Mouse (Mus musculus) gastrocnemius, adult 8-10 months (tissue): ENCODE data around the gene Ppfia2. TPM values are rescaled to one million over a fixed set of nuclear protein-coding genes. Genes with fewer than 3 reads are reported as not detected.

ENCODE experiments used
- DNase-seq, 2 experiments: peaks; one replicate each; pipeline ENCODE4 v3.0.0; 2022; ENCODE audit warnings: low spot score in 2 of 2
- total RNA-seq, 4 experiments: library from RNA; stranded (reverse); gene quantifications; 2 replicates each; pipeline ENCODE4 v1.2.4; 2022

Gene Ppfia2
- total RNA-seq, 4 experiments from 2014 or later = 0.07 to 0.22 (median 0.13) TPM; not detected in 1

DNA sequence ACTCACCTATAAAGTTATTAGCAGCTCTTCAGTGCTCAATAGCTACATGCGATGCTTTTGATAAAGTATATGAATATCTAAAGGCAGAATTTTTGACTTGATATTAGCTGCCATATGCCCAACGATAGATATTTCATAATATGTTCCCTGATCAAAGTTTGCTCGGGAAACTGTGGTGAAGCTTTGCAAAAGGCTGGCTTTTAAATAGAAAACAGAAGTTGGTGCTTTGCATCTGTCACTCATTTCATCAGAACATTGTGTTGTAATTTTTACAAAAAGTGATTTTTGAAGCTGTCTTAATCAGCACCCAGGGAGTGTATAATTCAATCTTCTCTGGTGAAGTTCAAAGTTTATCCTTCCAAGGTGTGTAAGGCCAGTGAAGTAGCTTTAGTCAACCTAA is 195.1 kb downstream of the Ppfia2 start:
- no peak for DNase-seq

DNA sequence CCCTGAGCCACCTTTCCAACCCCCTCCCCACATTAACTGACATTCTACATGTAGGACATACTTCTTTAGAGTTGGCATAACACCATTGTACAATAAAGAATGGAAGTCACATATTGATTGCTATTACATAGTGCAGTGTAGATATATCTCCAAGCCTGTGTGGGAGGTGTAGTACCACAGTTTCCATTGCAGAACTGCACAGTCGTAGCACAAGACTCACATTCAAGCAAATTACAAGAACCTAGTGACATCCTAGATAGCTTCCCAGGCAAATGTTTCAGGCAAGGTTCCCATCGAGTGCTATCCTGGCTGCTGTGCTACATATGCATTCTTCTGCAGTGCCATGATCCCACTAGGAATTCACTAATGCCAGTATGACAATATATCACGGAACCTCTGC is 200.0 kb downstream of the Ppfia2 start:
- no peak for DNase-seq

DNA sequence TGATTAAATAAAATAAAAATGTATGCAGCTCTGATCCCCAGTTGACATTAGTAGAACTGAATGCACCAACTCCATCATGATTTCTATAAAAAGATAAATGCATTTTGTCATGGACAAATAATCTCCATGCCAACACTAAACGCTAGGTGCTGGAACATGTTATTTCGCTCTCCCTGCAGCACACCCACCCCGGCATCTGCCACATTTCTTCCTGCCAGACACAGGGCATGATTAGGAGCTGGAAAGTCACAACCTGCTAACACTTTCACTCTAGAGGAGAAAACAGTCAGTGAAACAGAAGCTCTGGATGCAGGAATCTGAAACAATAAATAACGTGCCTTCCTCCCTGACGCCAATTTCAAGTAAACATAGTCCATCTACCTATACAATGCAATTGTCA is 211.3 kb downstream of the Ppfia2 start:
- no peak for DNase-seq

DNA sequence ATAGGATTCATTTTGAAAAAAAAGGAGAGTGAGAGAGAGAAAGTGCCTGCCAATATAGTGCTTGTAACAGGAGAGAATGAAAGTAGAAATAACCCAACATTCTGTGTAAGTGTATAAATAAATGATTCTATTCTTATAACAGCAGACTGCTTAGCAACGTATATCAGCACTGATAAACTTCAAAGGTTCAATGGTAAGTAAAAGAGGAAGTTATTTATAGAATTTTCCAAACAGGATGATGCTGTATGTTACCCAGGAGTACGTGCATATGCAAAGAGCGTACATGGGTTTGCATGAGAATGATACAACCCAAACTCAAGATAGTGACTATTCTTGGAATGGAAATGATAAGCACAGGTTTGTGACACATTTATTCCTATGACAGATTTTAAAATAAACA is 215.4 kb downstream of the Ppfia2 start:
- DNase-seq = no peak

DNA sequence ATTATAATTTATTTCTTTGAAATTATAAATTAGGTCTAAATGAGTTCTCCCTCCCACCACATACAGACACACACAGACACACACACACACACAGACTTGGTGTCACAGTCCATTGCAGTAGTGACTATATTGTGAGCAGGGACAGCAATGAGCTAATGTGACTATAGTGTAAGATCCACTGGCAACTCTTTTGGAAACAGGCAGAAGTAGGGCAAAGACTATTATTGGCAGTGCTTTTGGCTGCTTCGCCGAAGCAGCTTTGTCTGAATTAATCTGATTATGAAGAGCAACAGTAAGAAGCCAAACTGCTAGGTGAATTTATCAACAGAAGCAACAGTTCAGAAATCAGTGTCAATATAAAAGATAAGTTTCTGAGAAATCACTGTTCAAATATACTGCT is 249.8 kb downstream of the Ppfia2 start:
- DNase-seq = no peak

DNA sequence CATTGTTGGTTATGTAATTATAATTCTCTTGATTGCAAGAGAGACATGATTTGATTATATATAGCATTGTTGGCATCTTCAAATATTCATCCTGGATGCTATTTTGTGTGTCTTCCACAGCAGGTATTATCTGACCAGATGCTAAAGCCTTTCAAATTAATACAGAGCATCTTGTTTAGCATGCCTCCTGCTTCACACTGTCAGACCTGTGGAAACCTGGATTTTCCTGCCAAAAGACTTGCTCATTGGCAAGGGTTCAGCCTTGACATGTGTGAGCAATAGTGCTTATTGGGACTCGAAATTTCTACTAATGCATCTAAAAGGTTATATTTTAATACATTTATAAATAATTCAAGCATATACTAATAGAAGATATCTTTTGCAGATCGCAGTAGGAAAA is 262.1 kb downstream of the Ppfia2 start:
- DNase-seq = no peak

DNA sequence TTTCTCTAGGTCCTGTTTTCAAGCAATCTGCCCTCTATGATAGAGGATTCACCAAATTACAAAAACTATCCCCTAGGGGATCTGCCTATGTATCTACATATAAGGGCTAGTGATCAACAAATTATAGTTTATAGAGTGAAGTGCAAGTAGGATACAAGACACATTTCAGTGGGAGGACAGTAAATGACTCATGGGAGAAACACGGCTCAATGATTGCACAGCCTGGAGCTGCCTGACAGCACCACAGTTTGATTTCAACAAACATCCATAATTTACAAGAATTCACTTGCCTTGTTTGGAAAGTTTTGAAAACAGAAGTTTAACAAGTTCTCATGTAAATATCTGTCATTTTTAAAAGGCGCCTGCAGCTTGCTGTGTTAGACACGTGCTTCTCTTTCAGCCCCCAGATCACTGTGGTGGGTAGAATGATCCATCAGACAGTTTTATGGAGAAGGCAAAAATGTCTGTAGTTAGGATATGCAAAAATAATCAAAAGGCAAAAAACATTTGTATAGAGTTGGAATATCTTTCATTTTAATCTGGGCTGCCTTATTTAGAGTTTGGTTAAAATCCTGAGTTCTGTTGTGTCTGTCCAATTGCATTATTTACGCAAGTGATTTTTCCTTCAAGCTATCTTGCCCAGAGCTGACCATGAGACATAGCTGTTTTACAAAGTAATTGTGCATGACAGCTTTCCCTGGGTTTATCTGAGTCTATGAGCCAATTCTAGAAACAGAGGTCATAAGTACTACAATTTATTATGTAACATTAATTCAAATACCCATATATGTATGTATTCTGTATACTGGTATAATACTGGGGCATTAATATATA is 266.3 kb downstream of the Ppfia2 start:
- DNase-seq = no peak

DNA sequence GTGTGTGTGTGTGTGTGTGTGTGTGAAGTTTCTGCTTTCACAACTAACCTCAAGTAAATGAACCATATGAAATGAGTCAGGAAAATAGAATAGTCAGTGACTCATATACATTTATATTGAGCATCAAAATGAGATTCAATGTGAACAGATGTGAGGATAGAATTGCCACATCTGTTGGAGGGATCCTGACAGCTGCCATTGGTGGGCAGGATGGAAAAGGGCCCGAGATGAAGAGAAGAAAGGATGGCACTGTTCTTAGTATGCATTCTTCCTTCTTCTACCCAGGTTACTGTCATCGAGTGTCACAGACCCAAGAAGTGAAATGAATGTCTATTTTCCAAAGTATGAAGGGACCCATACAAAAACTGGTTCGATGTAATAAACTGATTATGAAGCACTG is 268.1 kb downstream of the Ppfia2 start:
- DNase-seq = no peak

DNA sequence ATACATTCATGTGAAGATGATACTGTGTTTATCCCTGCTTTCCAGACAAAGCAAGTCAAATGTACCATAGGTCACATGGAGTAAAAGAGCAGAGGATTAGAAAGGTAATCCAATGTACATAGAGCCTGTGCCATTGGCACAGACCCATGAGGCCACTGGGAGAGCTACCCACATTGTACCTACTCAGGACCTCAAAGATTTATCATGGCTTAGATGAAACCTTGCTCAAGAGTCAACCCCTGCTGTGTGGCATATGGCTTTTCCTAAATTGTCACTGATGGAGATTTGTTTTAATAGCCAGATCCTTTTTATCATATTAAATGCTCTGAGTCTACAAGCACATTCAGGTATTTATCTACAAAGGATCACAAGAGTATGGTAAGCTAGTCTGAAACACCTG is 274.8 kb downstream of the Ppfia2 start:
- DNase-seq = no peak

DNA sequence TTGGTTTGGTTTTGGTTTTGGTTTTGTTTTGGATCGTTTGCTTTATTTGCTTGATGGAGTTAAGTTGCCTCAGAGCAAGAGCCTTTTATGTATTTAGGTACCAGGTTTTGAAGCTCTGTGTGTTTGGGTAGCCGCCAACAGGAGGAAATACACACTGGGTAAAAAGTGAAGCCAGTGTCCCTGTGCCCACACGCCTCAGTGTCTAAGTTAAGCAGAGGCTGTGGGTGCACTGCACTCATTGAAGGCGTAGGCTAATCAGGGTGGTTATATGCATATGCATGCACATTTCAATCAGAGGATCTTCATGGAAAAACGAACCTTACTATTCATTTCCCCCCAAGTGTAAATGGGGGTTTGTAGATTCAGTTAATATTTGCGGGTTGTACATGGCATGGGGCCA is 290.9 kb downstream of the Ppfia2 start:
- no peak for DNase-seq

DNA sequence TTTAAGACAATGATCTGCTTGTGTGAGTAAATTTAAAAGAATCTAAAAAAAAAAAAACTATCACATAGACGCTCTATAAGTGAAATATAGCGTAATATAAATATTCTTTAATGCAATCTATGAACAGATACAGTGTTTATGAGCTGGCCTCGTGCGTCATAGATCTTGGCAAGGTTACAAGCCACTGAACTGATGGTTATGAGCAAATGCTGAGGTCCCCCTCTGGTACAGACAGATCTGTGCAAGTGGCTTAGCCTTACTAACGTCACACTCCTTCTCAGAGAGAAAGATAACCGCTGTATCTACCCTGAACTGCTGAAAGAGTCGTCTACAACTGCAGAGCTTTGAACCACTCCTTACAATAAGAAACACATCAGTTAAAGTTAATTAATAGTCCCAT is 293.6 kb downstream of the Ppfia2 start:
- DNase-seq = no peak

DNA sequence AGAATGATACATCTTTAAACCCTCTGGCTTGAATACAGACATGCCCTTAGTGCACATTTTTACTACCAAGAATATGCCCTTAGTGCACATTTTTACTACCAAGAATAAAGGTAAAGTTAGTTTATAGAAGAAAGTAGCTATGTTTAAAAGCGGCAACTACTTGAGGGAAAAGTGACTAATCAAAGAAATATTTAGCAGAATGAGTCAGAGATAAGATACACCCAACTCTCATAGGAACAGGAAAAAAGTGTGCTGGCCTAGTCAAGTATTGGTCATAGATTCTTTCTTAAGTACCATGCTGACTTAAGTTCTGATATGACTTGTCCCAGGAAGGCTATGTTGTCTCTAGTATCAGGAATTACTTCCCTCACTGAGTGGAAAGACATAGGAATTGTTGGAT is 305.4 kb downstream of the Ppfia2 start:
- DNase-seq = no peak

DNA sequence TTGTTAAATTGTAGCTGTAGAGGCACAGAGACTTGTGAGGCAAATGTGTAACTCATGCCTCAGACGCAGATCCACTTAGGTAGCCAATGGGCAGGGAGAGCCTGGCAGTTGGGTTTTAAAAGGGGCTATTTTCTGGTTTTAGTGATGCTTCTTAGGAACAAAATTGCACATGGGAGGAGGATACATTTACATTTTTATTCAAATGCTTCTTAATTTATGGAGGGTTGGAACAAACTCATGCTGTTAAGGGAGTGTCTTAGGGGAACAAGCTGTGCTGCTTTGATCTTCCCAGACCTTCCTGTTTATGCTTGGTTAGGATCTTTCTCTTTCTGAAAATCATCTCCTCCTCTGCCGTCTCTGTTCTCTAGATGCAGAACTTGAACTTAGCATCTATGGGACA is 345.3 kb downstream of the Ppfia2 start:
- DNase-seq = no peak

DNA sequence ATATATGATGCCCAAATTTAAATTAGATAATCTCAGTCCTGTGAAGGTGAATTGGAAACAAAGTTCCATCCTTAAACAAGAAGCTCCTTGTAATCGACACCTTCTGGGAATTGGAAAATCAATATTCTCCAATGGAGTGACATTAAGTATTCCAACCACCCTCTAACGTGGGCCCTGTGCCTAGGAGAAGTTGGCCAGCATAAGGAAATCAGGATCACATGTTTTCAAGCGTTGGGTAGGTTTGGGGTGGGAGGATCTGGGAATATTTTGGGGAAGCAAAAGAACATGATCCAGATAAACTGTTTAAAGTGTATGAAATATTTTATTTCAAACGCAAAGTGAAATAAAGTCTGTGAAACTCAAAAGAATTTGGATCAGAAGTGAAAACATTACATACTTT is 348.2 kb downstream of the Ppfia2 start:
- DNase-seq = no peak

DNA sequence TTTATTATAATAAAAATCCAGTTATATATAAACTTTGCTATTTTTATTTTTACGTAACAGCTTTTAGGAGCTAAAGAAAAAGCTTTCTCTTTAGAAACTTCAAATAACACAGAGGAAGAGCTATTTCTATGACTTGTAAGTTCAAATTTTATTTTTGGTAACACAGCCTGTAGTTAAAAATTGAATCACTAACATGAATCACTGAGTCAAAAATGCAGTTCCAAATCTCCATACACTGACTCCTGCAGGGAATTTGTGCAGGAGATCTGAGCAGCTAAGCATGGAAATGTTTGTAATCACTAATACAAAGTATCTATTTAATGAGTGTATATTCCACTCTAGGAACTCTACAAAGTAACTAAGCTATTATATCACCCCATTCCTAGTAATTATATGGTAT is 354.1 kb downstream of the Ppfia2 start:
- no peak for DNase-seq

DNA sequence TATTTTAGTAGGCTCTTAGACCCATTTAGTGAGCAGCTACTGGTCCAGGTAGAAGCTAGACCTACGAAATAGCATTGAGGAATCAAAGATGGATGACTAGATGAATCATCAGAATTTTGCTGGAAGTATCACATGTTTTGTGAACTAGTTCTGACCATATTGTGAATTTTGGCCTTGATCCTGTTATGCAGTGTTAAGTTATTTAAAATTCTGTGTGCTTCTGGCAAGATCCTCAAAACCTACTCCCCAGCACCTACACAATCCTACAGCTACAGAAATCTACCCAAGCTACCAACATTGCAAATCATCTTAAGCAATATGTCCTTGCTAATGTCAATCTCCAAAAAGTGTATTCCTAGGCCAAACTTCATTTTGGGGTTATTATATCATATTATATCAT is 368.3 kb downstream of the Ppfia2 start:
- no peak for DNase-seq

DNA sequence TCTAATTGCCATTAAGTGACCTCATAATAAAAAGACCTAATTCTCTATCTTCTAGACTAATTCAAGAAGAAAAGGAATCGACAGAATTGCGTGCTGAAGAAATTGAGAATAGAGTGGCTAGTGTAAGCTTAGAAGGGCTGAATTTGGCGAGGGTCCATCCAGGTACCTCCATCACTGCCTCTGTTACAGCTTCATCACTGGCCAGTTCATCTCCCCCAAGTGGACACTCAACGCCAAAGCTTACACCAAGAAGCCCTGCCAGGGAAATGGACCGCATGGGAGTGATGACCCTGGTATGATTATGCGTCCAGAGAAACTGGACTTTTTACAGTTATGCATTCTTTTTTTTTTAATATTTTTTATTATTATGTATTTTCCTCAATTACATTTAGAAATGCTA is 388.0 kb downstream of the Ppfia2 start:
- no peak for DNase-seq

DNA sequence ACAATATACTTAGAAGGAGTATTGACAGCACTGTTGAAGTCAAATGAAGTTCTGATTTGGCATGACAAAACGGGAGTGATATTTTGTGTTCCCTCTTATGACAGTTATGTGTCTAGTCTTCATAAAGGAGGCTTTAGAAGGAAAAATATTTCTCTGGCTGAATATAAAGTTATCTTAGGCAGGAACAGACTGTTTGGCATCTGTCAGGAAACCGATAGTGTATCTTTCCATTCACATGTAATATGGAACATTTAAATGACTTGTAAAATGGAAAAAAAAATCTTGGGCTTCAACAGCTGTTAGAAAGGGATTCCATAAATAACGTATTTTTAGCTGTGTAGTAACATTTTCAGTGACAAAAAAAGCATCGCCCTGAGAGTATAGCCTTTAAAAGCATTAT is 400.1 kb downstream of the Ppfia2 start:
- no peak for DNase-seq

DNA sequence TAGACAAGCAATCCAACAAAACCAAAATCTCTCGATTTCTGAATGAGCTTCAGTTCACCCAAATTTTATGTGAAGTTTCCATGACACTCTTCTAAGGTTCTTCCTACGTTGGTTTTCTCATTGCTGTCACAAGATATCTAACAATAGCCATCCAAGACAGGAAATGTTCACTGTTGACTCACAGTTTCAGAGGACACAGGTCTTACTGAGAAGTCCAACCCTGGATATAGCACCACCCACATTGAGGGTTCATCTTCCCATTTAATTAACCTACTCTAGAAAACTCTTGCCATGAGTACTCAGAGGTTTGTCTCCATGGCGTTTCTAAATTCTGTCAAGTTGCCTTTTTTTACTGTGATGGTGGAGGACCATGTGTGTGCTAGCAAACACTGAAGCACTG is 401.7 kb downstream of the Ppfia2 start:
- no peak for DNase-seq

DNA sequence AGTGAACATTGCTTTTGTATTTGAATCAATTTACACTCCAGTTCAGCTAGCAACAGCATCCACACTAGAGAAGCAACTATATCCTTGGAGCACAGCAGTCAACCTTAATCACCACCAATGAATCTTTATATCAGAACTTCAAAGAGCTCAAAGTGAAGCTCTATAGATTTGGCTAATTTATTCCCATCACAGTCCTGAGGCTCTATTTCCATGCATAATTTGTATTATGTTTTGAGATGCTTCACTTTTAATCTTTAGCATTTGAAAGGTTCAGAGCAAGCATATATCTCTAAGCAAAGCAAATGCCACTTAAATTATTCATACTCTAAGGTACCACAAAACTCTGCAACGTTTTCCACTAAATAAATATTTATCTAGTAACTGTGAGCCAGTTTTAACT is 402.6 kb downstream of the Ppfia2 start:
- no peak for DNase-seq

DNA sequence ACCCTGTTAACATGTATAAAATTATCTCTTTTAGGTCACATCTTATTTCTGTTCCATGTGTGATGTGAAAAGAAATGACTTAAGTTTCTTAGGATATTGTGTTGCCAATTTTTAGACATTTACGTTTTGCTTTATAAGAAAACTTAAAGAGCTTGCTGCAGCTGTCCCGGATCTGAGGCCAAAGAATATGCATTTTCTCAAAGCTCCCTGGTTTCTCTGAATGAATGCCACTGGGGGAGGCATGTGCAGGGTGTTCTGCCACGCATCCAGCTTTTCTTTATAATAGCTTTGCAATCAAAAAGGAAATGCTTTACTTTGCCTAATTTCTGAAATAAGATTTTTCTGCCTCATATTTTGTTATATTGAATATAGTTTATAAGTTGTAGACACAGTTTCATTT is 411.2 kb downstream of the Ppfia2 start:
- DNase-seq = no peak

DNA sequence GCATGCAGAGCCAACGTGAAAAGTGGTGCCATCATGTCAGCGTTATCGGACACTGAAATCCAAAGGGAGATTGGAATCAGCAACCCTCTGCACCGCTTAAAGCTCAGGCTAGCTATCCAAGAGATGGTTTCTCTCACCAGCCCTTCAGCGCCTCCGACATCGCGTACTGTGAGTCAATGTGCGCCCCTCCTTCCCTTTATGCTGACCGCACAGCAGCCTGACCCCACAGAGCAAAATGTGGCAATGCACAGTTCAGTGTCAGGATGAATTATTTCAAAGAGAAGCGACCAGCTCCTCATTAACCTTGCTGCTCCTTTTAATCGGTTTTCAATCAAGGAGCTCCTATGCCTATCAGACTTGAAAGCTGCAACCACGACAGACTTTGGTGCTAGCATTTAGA is 426.2 kb downstream of the Ppfia2 start:
- DNase-seq = no peak

DNA sequence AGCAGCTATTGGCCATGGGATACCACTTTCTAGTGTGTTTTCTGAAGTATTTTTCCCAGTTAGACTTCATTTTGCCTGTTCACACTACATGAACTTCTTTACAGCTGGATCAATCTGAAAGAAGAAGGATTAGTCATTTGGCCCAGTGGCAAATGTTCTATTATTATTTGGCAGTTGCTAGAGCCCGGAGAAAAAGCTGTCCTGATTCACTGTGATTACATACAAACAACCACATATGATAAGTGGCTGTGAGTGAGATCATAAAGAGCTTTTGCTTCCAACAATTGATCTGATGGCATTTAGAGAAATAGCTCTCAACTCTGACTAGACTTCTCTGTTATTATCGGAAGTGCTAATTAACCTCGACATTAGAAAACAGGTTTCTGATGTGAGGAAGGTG is 440.0 kb downstream of the Ppfia2 start:
- no peak for DNase-seq

DNA sequence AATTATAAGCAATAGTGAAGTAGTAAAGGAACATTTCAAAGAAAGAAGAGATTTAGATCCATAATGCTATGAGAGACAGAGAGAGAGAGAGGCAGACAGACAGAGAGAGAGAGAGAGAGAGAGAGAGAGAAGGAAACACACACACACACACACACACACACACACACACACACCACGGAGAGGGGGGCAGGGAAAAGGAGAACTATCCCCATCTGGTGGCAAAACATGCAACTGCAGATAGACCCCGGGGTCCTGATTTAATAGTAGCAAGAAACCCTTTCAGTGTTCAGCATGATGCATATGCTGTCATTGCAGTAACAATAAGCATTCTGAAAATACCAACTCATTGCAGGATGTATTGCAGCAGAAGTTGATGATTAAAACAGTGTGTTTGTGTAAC is 442.9 kb downstream of the Ppfia2 start:
- no peak for DNase-seq
